Mouse (Mus musculus) midbrain, embryonic 13.5 days (tissue): Measurements from ENCODE around the gene St3gal2. TPM values are rescaled to one million over a fixed set of nuclear protein-coding genes. Genes with fewer than 3 reads are reported as not detected.
"Not testable (repeated sequence)": the region's sequence is repeated elsewhere in the genome, so short reads cannot be mapped to it uniquely, and the experiment has no call there.

Experiments
- ATAC-seq: fragments of 200-750 bp; cut with Nextera tagmentation; 2 replicates; pipeline ENCODE4 v1.8.0; 2017; ENCODE audit warnings: mild to moderate bottlenecking, moderate TSS enrichment, moderate library complexity
- H3K27ac ChIP-seq: fragments of 300-500 bp; sonication (generic); 2 replicates; pipeline ENCODE4 v1.5.1; 2015; ENCODE audit warnings: inconsistent platforms, mild to moderate bottlenecking, moderate library complexity
- H3K27me3 ChIP-seq: fragments of 300-500 bp; sonication (generic); 2 replicates; pipeline ENCODE4 v1.6.1; 2015; ENCODE audit warnings: mild to moderate bottlenecking, inconsistent platforms
- H3K36me3 ChIP-seq: fragments of 300-500 bp; sonication (generic); 2 replicates; pipeline ENCODE4 v1.6.1; 2015; ENCODE audit warnings: mild to moderate bottlenecking, inconsistent platforms
- H3K4me1 ChIP-seq: fragments of 300-500 bp; sonication (generic); replicated peaks from 2 replicates; pipeline ENCODE4 v1.6.1; 2015; ENCODE audit warnings: inconsistent platforms
- H3K4me2 ChIP-seq: fragments of 300-500 bp; sonication (generic); replicated peaks from 2 replicates; pipeline ENCODE4 v1.6.1; 2015; ENCODE audit warnings: moderate library complexity, mild to moderate bottlenecking, inconsistent platforms
- H3K4me3 ChIP-seq: fragments of 300-500 bp; sonication (generic); replicated peaks from 2 replicates; pipeline ENCODE4 v1.5.1; 2015; ENCODE audit warnings: mild to moderate bottlenecking, inconsistent platforms
- H3K9ac ChIP-seq: fragments of 300-500 bp; sonication (generic); replicated peaks from 2 replicates; pipeline ENCODE4 v1.6.1; 2015; ENCODE audit warnings: mild to moderate bottlenecking, inconsistent platforms
- H3K9me3 ChIP-seq: fragments of 300-500 bp; sonication (generic); 2 replicates; pipeline ENCODE4 v1.6.1; 2016; ENCODE audit warnings: mild to moderate bottlenecking, inconsistent platforms
- WGBS: fragments of 180-500 bp; shearing (Covaris S2); methylation state at CpG from one replicate; pipeline ENCODE4 v1.1.7; 2015; 5-methylcytosine and 5-hydroxymethylcytosine counted together
- polyA plus RNA-seq: library from polyadenylated mRNA; unstranded; fragments of >200 nt; fragmentation: Nextera tagmentation; extraction: Ambion mirVana; gene quantifications from 2 replicates; pipeline ENCODE4 v1.2.1, GENCODE M21; 2015

The St3gal2 gene
- polyA plus RNA-seq, 1 experiment from 2014 or later, result 22.9 TPM

DNA sequence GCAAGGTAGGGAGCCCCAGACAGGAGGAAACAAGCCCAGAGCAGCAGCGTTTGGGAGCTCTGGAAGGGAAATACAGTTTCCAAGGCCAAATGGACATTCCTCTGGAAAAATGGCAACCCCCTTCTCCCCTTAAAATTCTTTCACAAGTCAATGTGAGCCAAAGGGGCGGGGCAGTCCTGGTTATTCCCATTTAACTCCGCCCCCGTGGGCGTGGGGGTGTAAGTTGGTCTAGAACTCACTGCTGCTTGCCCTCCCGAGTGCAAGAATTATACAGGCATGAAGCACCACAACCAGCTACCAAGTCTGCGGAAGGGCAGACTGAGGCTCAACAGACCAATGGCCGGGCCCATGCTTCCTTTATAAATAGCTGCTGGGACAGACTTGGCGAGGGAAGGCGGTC lies 24.9 kb upstream of the St3gal2 start:
- 89% methylated on average over 10 of the region's 10 CpGs for WGBS

DNA sequence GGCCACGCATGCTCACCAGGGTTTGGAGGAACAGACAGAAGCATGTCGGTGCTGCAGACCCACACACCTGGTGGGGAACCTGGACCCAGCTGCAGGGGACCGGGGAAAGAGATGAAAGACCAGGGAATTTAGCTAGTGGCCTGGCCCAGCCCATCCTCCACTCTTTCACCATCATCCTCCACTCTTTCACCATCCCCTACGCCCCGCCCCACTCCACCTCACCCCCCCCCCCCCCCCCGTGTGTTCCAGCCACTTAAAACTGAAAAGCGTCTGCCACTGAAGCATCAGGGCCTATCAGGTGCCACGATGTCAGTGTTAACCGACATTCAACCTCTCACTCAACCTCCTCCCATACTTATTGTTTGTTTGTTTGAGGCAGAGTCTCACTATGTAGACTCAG lies 24.5 kb upstream of the St3gal2 start:
- H3K4me3 ChIP-seq, result no peak overlapping the region
- WGBS, result 77% methylated on average over 9 of the region's 9 CpGs
- no peaks in the 10 kb centered on the region for H3K9me3 ChIP-seq
- peaks cover 35% of the 10 kb centered on the region for H3K36me3 ChIP-seq
- no peak overlapping the region for H3K27ac ChIP-seq
- H3K27me3 ChIP-seq, result no peaks in the 10 kb centered on the region
- H3K4me2 ChIP-seq, result no peak overlapping the region
- no peak for ATAC-seq
- H3K4me1 ChIP-seq, result no peaks in the 10 kb centered on the region
- no peak overlapping the region for H3K9ac ChIP-seq

More for the DNA sequence above, 24.9 kb upstream of the St3gal2 start:
- ATAC-seq, result no peak
- Histone ChIP-seq H3K27me3 (no peaks in the 10 kb centered on the region), H3K4me1 (no peaks in the 10 kb centered on the region), H3K9me3 (no peaks in the 10 kb centered on the region), H3K36me3 (peaks cover 39% of the 10 kb centered on the region), H3K27ac (no peak overlapping the region), H3K9ac (no peak overlapping the region), H3K4me2 (no peak overlapping the region), H3K4me3 (no peak overlapping the region)

DNA sequence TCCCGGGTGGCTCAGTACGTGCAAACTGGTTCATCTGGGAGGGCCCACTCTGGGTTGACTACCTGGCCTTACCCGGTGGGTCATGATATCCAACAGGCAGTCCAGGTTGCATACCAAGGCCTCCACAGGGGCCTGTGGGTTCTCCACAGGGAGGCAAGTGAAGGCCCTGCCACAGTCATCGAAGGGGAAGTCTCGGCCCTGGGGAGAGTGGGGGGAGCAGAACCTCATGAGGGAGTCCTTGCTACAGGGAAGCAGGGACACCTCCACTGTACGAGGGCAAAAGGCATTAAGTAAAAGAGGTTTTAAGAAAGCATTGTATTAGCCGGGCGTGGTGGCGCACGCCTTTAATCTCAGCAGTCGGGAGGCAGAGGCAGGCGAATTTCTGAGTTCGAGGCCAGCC lies 23.9 kb upstream of the St3gal2 start:
- Histone ChIP-seq H3K27ac (no peak overlapping the region), H3K4me3 (no peak overlapping the region), H3K9me3 (no peaks in the 10 kb centered on the region), H3K4me2 (no peak overlapping the region), H3K27me3 (no peaks in the 10 kb centered on the region), H3K9ac (no peak overlapping the region), H3K4me1 (no peaks in the 10 kb centered on the region), H3K36me3 (peaks cover 34% of the 10 kb centered on the region)
- ATAC-seq, result no peak
- WGBS, result 95% methylated on average over 13 of the region's 13 CpGs

DNA sequence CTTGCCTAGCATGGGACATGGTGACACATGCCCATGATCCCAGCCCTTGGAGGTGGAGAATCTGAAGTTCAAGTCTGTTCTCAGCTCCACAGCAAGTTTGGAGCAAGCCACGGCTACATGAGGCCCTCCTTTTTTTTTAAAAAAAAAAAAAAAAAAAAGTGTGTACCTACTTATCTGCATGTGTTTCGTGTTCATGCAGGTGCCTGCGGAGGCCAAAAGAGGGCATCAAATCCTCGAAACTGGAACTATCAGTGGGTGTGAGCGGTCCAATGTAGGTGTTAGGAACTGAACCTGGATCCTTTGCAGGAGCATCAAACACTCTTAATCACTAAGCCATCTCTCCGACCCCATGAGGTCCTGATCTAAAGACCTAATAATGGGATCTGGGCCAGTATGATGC lies 22.2 kb upstream of the St3gal2 start:
- Histone ChIP-seq H3K36me3 (peaks cover 32% of the 10 kb centered on the region), H3K27ac (no peak overlapping the region), H3K9me3 (no peaks in the 10 kb centered on the region), H3K4me2 (no peak overlapping the region), H3K4me3 (no peak overlapping the region), H3K27me3 (no peaks in the 10 kb centered on the region), H3K9ac (no peak overlapping the region), H3K4me1 (peaks cover 5% of the 10 kb centered on the region)
- WGBS, result 94% methylated on average over 6 of the region's 6 CpGs
- ATAC-seq, result no peak

DNA sequence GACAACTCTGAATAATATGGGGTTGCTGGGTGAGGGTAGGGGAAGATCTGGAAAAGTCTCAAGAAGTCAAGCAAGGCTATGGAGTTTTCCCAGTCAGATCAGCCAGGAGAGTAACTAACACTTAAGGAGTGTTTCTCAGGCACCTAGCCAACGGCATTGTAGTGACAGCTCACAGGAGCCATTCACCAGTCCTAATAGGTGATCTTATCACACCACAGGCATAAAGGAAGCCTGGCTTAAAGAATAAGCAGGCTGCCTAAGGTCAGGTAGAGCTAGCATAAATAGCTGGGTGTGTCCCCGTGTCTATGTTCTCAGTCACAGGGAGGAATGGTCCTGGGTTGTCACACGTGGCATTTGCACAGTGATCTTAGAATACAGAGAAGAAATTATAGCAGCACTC lies 18.7 kb upstream of the St3gal2 start:
- no peak for ATAC-seq
- Histone ChIP-seq H3K4me3 (no peak overlapping the region), H3K36me3 (peaks cover 12% of the 10 kb centered on the region), H3K27me3 (no peaks in the 10 kb centered on the region), H3K9me3 (no peaks in the 10 kb centered on the region), H3K4me2 (no peak overlapping the region), H3K4me1 (peaks cover 5% of the 10 kb centered on the region), H3K27ac (no peak overlapping the region), H3K9ac (no peak overlapping the region)
- 87% methylated on average over 3 of the region's 3 CpGs for WGBS

DNA sequence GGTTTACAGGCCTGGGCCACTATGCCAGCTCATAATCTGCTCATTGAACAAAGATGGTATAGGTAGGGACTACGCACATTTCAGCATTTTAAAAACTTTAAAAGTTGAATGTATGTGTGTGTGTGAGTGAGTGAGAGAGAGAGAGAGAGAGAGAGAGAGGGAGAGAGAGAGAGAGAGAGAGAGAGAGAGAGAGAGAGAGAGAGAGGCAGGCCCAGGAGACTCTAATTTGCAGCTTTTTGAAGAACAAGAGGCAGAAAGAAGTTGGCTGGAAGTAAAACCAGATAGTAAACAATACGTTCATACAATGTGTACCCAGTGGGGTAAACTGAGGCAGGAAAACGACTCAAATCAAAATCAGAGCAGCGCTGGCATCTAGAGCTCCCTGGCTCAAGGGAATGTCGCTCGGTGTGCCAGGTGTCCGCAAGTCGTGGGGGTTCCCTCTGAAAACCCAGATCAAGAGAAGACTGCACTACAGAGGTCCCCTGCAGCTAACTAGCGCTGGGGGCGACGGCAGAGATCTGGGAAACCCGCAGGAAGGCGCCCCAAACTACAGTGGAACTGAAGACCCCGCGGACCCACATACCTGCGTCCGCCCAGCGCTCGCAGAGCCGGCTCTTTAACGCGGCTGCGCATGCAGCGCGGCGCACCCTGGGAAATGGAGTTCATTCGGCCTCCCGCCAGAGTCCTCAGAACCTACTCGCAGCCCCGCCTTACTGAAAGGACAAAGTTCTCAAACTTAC lies 17.7 kb upstream of the St3gal2 start, which contains the start of gene Fuk:
TSS of gene Fuk (minus strand) at position 650 of the 740 bp plus-strand sequence.
- peak; percentile 97 for ATAC-seq
- Histone ChIP-seq H3K27me3 (no peaks in the 10 kb centered on the region), H3K9me3 (no peaks in the 10 kb centered on the region), H3K36me3 (peaks cover 12% of the 10 kb centered on the region), H3K4me1 (peaks cover 5% of the 10 kb centered on the region), H3K4me2 (peak within 1 kb of the TSS; percentile 65), H3K27ac (no peak within 1 kb of the TSS), H3K9ac (peak within 1 kb of the TSS; percentile 75), H3K4me3 (peak within 1 kb of the TSS; percentile 75)
- 4% methylated on average over 30 of the region's 30 CpGs for WGBS

DNA sequence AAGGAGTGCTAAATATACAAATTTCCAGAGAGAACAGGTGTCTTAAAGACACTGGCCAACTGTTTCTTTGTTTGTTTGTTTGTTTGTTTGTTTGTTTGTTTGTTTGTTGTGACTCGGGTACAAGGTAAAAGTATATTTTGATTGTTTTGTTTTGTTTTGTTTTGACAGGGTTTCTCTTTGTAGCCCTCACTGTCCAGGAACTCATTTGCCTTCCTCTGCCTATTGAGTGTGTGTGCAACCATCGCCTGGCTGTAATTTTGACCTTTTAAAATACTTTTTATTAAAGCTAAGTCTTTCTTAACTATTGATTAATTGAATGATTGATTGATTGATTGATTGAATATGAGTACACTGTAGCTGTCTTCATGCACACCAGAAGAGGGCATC lies 17.1 kb upstream of the St3gal2 start:
- peak overlapping the region; percentile 75 for H3K4me3 ChIP-seq
- no peak overlapping the region for H3K27ac ChIP-seq
- peaks cover 12% of the 10 kb centered on the region for H3K36me3 ChIP-seq
- ATAC-seq, result peak; percentile 35; the same call in 1 of the 2 replicates
- H3K27me3 ChIP-seq, result no peaks in the 10 kb centered on the region
- peaks cover 5% of the 10 kb centered on the region for H3K4me1 ChIP-seq
- no peaks in the 10 kb centered on the region for H3K9me3 ChIP-seq
- WGBS, result 65% methylated on average over 2 of the region's 2 CpGs
- no peak overlapping the region for H3K9ac ChIP-seq
- peak overlapping the region; percentile 65; the same call in 1 of the 2 replicates for H3K4me2 ChIP-seq

DNA sequence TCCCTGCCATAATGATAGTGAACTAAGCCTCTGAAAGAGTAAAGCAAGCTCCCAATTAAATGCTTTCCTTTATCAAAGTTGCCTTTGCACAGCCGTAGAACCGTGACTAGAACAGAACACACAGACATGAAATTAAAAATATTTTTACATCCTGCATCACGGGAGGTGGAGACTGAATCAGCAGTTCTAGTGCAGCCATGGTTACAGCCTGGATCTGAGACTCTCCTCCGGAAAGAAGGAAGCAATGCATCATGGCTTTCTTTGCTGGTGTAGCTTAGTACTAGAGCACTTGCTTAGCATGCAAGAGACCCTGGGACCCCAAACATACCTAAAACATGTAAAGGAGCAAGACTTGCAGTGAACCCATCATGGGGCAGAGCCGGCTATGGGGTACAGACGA lies 14.3 kb upstream of the St3gal2 start:
- Histone ChIP-seq H3K4me2 (no peak overlapping the region), H3K9me3 (no peaks in the 10 kb centered on the region), H3K9ac (no peak overlapping the region), H3K36me3 (no peaks in the 10 kb centered on the region), H3K4me1 (peaks cover 5% of the 10 kb centered on the region), H3K27me3 (no peaks in the 10 kb centered on the region), H3K27ac (no peak overlapping the region), H3K4me3 (no peak overlapping the region)
- no peak for ATAC-seq
- WGBS, result 89% methylated on average over 6 of the region's 6 CpGs

DNA sequence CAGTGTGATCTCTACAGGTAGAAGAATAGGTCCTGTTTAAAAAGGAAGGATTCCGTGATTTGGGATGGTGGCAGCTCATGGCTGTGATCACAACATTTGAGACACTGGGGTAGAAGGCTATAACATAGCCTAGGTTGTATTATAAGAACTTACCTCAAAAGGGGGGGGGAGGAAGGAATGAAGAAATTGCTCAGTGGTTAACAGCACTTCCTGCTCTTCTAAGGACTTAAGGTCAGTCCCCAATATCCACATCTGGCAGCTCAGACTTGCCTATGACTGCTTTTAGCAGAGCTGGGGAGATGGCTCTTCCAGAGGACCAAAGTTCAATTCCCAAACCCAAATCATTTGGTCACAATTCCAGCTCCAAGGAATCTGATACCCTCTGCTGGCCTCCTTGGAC lies 13.0 kb upstream of the St3gal2 start:
- no peaks in the 10 kb centered on the region for H3K9me3 ChIP-seq
- no peaks in the 10 kb centered on the region for H3K36me3 ChIP-seq
- no peak overlapping the region for H3K4me3 ChIP-seq
- ATAC-seq, result no peak
- peaks cover 2% of the 10 kb centered on the region for H3K4me1 ChIP-seq
- WGBS, result 91% methylated on average over 1 of the region's 1 CpGs
- no peak overlapping the region for H3K9ac ChIP-seq
- H3K4me2 ChIP-seq, result no peak overlapping the region
- H3K27me3 ChIP-seq, result no peaks in the 10 kb centered on the region
- H3K27ac ChIP-seq, result no peak overlapping the region

DNA sequence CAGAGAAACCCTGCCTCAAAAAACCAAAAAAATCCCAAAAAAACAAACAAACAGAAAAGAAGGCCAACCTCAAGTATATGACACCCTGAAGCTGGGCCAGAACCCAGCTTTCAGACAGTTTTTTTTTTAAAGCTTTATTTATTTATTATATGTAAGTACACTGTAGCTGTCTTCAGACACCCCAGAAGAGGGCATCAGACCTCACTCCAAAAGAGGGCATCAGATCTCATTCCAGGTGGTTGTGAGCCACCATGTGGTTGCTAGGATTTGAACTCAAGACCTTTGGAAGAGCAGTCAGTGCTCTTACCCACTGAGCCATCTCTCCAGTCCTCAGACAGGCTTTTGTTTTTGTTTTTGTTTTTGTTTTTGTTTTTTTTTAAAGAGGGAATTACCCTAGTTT lies 9.9 kb upstream of the St3gal2 start:
- H3K4me2 ChIP-seq, ATAC-seq, H3K27ac ChIP-seq, H3K27me3 ChIP-seq, H3K4me1 ChIP-seq, H3K9me3 ChIP-seq, H3K36me3 ChIP-seq, H3K9ac ChIP-seq, H3K4me3 ChIP-seq: not testable (repeated sequence)

DNA sequence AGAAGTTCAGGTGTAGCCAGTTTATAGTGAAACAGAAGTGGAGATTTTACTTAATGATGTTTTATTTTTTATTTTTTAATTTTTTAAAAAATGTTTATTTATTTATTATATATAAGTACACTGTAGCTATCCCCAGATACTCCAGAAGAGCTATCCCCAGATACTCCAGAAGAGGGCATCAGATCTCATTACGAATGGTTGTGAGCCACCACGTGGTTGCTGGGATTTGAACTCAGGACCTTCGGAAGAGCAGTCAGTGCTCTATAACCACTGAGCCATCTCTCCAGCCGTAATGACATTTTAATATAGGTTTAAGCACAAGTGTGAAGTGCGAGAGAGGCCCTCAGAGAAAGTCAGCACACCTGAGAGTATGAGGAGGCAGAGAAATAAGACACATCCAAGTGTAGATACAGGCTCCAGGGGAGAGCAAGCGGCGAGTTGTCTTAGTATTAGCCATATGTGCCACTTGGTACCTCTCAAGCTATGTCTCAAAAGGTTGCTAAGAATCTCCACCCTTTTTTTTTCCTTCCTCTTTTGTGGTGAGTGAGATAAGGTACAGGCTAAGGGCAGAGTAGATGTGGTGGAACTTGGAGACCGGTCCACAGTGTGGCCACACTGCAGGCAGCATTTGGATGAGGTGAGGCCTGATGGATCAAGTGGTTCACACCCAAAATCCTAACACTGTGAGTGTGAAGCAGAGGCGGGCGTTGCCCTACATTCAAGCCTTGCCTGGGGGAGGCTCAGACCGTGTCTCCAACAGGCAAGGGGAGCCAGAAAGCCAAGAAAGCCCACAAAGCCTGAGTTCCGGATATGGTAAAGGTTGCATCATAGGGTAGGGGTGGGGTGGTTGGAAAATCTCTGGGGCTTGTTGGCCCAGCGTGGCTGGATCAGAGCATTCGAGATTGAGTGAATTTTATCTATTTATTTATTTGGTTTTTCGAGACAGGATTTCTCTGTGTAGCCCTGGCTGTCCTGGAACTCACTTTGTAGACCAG lies 7.8 kb upstream of the St3gal2 start:
- Histone ChIP-seq H3K9me3 (no peaks in the 10 kb centered on the region), H3K27ac (no peak overlapping the region), H3K36me3 (no peaks in the 10 kb centered on the region), H3K4me1 (no peaks in the 10 kb centered on the region), H3K4me2 (no peak overlapping the region), H3K9ac (no peak overlapping the region), H3K27me3 (no peaks in the 10 kb centered on the region), H3K4me3 (no peak overlapping the region)
- 87% methylated on average over 15 of the region's 15 CpGs for WGBS
- no peak for ATAC-seq

DNA sequence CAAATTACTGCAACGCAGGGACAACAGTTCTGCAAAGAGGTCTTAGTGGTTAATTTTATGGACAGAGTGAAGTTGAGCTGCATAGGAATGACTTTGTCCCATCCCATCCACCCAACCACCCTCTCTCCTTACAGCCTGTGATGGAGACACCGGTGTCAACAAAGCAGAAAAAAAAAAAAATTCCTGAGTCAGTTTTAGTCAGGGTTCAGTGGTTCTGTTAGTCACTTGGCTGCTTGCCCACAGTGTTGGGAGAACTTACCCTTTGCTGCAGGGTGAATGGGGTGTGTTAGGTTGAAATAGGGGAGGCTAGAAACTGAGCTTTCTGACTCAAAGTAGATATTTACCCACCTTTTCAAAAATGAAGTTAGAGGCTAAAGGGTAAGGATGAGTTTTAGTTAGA lies 2.3 kb upstream of the St3gal2 start:
- Histone ChIP-seq H3K27ac (no peak overlapping the region), H3K27me3 (no peaks in the 10 kb centered on the region), H3K4me1 (peaks cover 25% of the 10 kb centered on the region), H3K4me3 (no peak overlapping the region), H3K36me3 (no peaks in the 10 kb centered on the region), H3K4me2 (no peak overlapping the region), H3K9me3 (no peaks in the 10 kb centered on the region), H3K9ac (no peak overlapping the region)
- WGBS, result 65% methylated on average over 2 of the region's 2 CpGs
- no peak for ATAC-seq
